ENCODE assay signal across 13 mouse cellular contexts in genomic region chr4:115908641-115909040, GRCm38 (mm10). TPM values are rescaled to one million over a fixed set of nuclear protein-coding genes. Genes with fewer than 3 reads are reported as not detected.
DNase-seq lines count a peak whose midpoint lies in the region; ATAC-seq lines count a peak whose summit lies in the region.
"Had no signal": no experiment of that assay in that cellular context is flagged by ENCODE, and none has a peak within 500 bp of the region (broad histone marks: within the 10 kb centered on the region; RNA-seq: fewer than 3 reads in every experiment).

No protein-coding gene starts in this region.

- no peak for ATAC-seq in kidney, embryonic 15.5 days (replicated peaks; ENCODE audit: low FRiP score)
- no peak for ATAC-seq in CD4-positive, CD25-positive, alpha-beta regulatory T cell, adult 4 months
- ATAC-seq in liver, embryonic 11.5 days (replicated peaks; ENCODE audit: low FRiP score) = no peak
- ATAC-seq: Patski had no signal

- intact Hi-C loops in heart, postnatal 14 days (cut with DNase I) = no loop called here

- no peaks in the 10 kb centered on the region for H3K9me3 ChIP-seq in kidney, embryonic 15.5 days (replicated peaks)
- H3K9me3 ChIP-seq in liver, embryonic 11.5 days (ENCODE audit: control insufficient read depth, low read length) = no peaks in the 10 kb centered on the region

- H3K4me3 ChIP-seq in kidney, embryonic 15.5 days (replicated peaks) = no peak overlapping the region
- no peak overlapping the region for H3K4me3 ChIP-seq in liver, embryonic 11.5 days (ENCODE audit: low read depth, low read length)

- peaks cover 91% of the 10 kb centered on the region for H3K27me3 ChIP-seq in kidney, embryonic 15.5 days
- peaks cover 40% of the 10 kb centered on the region for H3K27me3 ChIP-seq in liver, embryonic 11.5 days (replicated peaks; ENCODE audit: control insufficient read depth, insufficient read depth, low read length)

- peak; percentile 55 for DNase-seq in kidney, postnatal 10 days
- peak; percentile 79 for DNase-seq in Muller cell, postnatal 12 days (ENCODE audit: inconsistent ontology term)
- DNase-seq in brain, embryonic 18.5 days (ENCODE audit: low read depth, low spot score) = peak; percentile 18
- peak; percentile 40 to 53 for DNase-seq in heart, postnatal 14 days
- DNase-seq in cerebellum, adult 8-10 months = no peak
- no peak for DNase-seq in liver, embryonic 11.5 days (ENCODE audit: low spot score)

- WGBS in kidney, embryonic 15.5 days = 20% methylated on average over 7 of the region's 7 CpGs
- WGBS in liver, embryonic 11.5 days = 33% methylated on average over 7 of the region's 7 CpGs

- H3K27ac ChIP-seq in kidney, embryonic 15.5 days = no peak overlapping the region
- no peak overlapping the region for H3K27ac ChIP-seq in liver, embryonic 11.5 days (ENCODE audit: low read depth, low read length)
- H3K27ac ChIP-seq: liver, embryonic 14.5 days had no signal

- H3K9ac ChIP-seq in kidney, embryonic 15.5 days = no peak overlapping the region
- H3K9ac ChIP-seq in liver, embryonic 11.5 days (ENCODE audit: low read depth, low read length) = no peak overlapping the region
- H3K9ac ChIP-seq: liver, embryonic 14.5 days had no signal

- H3K4me2 ChIP-seq in kidney, embryonic 15.5 days = no peak overlapping the region
- H3K4me2 ChIP-seq in liver, embryonic 11.5 days = no peak overlapping the region

- peaks cover 10% of the 10 kb centered on the region; the same call in 1 of the 2 replicates for H3K4me1 ChIP-seq in kidney, embryonic 15.5 days
- no peaks in the 10 kb centered on the region; the same call in 1 of the 2 replicates for H3K4me1 ChIP-seq in liver, embryonic 11.5 days (replicated peaks; ENCODE audit: control insufficient read depth, insufficient read depth, low read length)

- H3K36me3 ChIP-seq in kidney, embryonic 15.5 days = no peaks in the 10 kb centered on the region
- no peaks in the 10 kb centered on the region for H3K36me3 ChIP-seq in liver, embryonic 11.5 days (ENCODE audit: control insufficient read depth, insufficient read depth, low read length)

RNA-seq across cellular contexts. Expression of gene 6430628N08Rik, which starts 18.2 kb away (rescaled TPM):
- polyA plus RNA-seq in kidney, embryonic 15.5 days (2015; fragmentation: Nextera tagmentation; extraction: Ambion mirVana) = not detected in 2 replicates
- total RNA-seq in heart, postnatal 14 days (2021) = not detected
- not detected for polyA plus RNA-seq in CD4-positive, CD25-positive, alpha-beta regulatory T cell, adult 4 months (2017; shearing (Covaris generic))
- not detected in 2 replicates for polyA plus RNA-seq in liver, embryonic 11.5 days (2014; fragmentation: Nextera tagmentation; extraction: Ambion mirVana)
- total RNA-seq: common myeloid progenitor, adult 5-6 weeks; neutrophil, adult 5-6 weeks had no signal
- polyA plus RNA-seq: intestine, embryonic 14.5 days; liver, embryonic 14.5 days; Patski had no signal

RNA-seq across cellular contexts. Expression of gene Kncn, which starts 24.4 kb away (rescaled TPM):
- 0.08 TPM in 1 of 2 replicates, not detected in the other for polyA plus RNA-seq in kidney, embryonic 15.5 days (2015; fragmentation: Nextera tagmentation; extraction: Ambion mirVana)
- total RNA-seq in heart, postnatal 14 days (2021) = not detected
- polyA plus RNA-seq in CD4-positive, CD25-positive, alpha-beta regulatory T cell, adult 4 months (2017; shearing (Covaris generic)) = not detected
- not detected in 2 replicates for polyA plus RNA-seq in liver, embryonic 11.5 days (2014; fragmentation: Nextera tagmentation; extraction: Ambion mirVana)
- total RNA-seq: common myeloid progenitor, adult 5-6 weeks; neutrophil, adult 5-6 weeks had no signal
- polyA plus RNA-seq: intestine, embryonic 14.5 days; Patski had no signal

RNA-seq across cellular contexts. Expression of gene Dmbx1, which starts 31.1 kb away (rescaled TPM):
- polyA plus RNA-seq in kidney, embryonic 15.5 days (2015; fragmentation: Nextera tagmentation; extraction: Ambion mirVana) = not detected in 2 replicates
- not detected for total RNA-seq in heart, postnatal 14 days (2021)
- not detected for polyA plus RNA-seq in CD4-positive, CD25-positive, alpha-beta regulatory T cell, adult 4 months (2017; shearing (Covaris generic))
- polyA plus RNA-seq in liver, embryonic 11.5 days (2014; fragmentation: Nextera tagmentation; extraction: Ambion mirVana) = not detected in 2 replicates
- total RNA-seq: common myeloid progenitor, adult 5-6 weeks; neutrophil, adult 5-6 weeks had no signal
- polyA plus RNA-seq: liver, embryonic 14.5 days; Patski had no signal

Comparison
In these comparisons a context has a peak if more than half of its experiments do, and no peak if none do; other contexts are left out.
1. DNase-seq: peak in kidney, postnatal 10 days (single experiment), Muller cell, postnatal 12 days (single experiment), brain, embryonic 18.5 days (single experiment) and heart, postnatal 14 days (2 of 2); none in cerebellum, adult 8-10 months (single experiment) and liver, embryonic 11.5 days (single experiment).